In genomic region chr10:84597127-84597785, GRCm38 (mm10) we compare ENCODE assay signal across 14 mouse cellular contexts. TPM values are rescaled to one million over a fixed set of nuclear protein-coding genes. Genes with fewer than 3 reads are reported as not detected.
DNase-seq lines count a peak whose midpoint lies in the region; ATAC-seq and TF ChIP-seq lines count a peak whose summit lies in the region.
"Had no signal": no experiment of that assay in that cellular context is flagged by ENCODE, and none has a peak within 500 bp of the region (broad histone marks: within the 10 kb centered on the region; RNA-seq: fewer than 3 reads in every experiment).

No protein-coding gene starts in this region.

- peak; percentile 44; the same call in 1 of the 2 replicates for TF ChIP-seq EP300 in heart, postnatal 0 days (IDR thresholded peaks at IDR 0.05; ENCODE audit: low read depth)

- no peak overlapping the region for H3K9ac ChIP-seq in lung, embryonic 14.5 days
- H3K9ac ChIP-seq in heart, postnatal 0 days (replicated peaks; ENCODE audit: low read depth, low read length) = no peak overlapping the region
- H3K9ac ChIP-seq in forebrain, embryonic 14.5 days (ENCODE audit: low read length) = no peak overlapping the region
- H3K9ac ChIP-seq: hindbrain, embryonic 15.5 days; limb, embryonic 13.5 days had no signal

- ATAC-seq in lung, embryonic 14.5 days (ENCODE audit: insufficient read depth) = peak; percentile 60
- peak; percentile 88 for ATAC-seq in heart, postnatal 0 days (ENCODE audit: insufficient read depth, low read depth)
- ATAC-seq in forebrain, embryonic 14.5 days = no peak
- ATAC-seq: CD4-positive, CD25-positive, alpha-beta regulatory T cell, adult 4 months had no signal

- no peaks in the 10 kb centered on the region for H3K9me3 ChIP-seq in lung, embryonic 14.5 days (ENCODE audit: low read depth, low read length)
- no peaks in the 10 kb centered on the region for H3K9me3 ChIP-seq in heart, postnatal 0 days (replicated peaks; ENCODE audit: control insufficient read depth, low read length)
- no peaks in the 10 kb centered on the region for H3K9me3 ChIP-seq in forebrain, embryonic 14.5 days (replicated peaks; ENCODE audit: control insufficient read depth, low read length)
- H3K9me3 ChIP-seq: hindbrain, embryonic 15.5 days; limb, embryonic 13.5 days; midbrain, embryonic 10.5 days had no signal

- no peaks in the 10 kb centered on the region for H3K36me3 ChIP-seq in lung, embryonic 14.5 days (ENCODE audit: insufficient read depth)
- peaks cover 33% of the 10 kb centered on the region for H3K36me3 ChIP-seq in heart, postnatal 0 days (replicated peaks; ENCODE audit: control insufficient read depth, insufficient read depth, low read length)
- no peaks in the 10 kb centered on the region for H3K36me3 ChIP-seq in forebrain, embryonic 14.5 days (ENCODE audit: control insufficient read depth, insufficient read depth, low read length)
- H3K36me3 ChIP-seq: hindbrain, embryonic 15.5 days; midbrain, embryonic 10.5 days had no signal

- H3K4me3 ChIP-seq in lung, embryonic 14.5 days (ENCODE audit: low read depth, low read length) = no peak overlapping the region
- H3K4me3 ChIP-seq in heart, postnatal 0 days (ENCODE audit: low read depth, low read length) = no peak overlapping the region
- no peak overlapping the region for H3K4me3 ChIP-seq in forebrain, embryonic 14.5 days (ENCODE audit: low read depth, low read length)
- H3K4me3 ChIP-seq: hindbrain, embryonic 15.5 days; limb, embryonic 13.5 days; midbrain, embryonic 10.5 days had no signal

- H3K27ac ChIP-seq in lung, embryonic 14.5 days (ENCODE audit: low read depth) = peak overlapping the region; percentile 64; the same call in 1 of the 2 replicates
- H3K27ac ChIP-seq in heart, postnatal 0 days (ENCODE audit: low read depth) = peak overlapping the region; percentile 97
- H3K27ac ChIP-seq in forebrain, embryonic 14.5 days (ENCODE audit: low read depth, low read length) = no peak overlapping the region
- H3K27ac ChIP-seq: hindbrain, embryonic 15.5 days; limb, embryonic 13.5 days; midbrain, embryonic 10.5 days had no signal

- H3K27me3 ChIP-seq in lung, embryonic 14.5 days (ENCODE audit: insufficient read depth, low read length) = no peaks in the 10 kb centered on the region
- H3K27me3 ChIP-seq in heart, postnatal 0 days (ENCODE audit: control insufficient read depth, insufficient read depth, low read length) = no peaks in the 10 kb centered on the region
- no peaks in the 10 kb centered on the region for H3K27me3 ChIP-seq in forebrain, embryonic 14.5 days (replicated peaks; ENCODE audit: control insufficient read depth, insufficient read depth, low read length)
- H3K27me3 ChIP-seq: hindbrain, embryonic 15.5 days; limb, embryonic 13.5 days had no signal

- TF ChIP-seq CTCF in lung, embryonic 14.5 days (IDR thresholded peaks at IDR 0.05; ENCODE audit: low read depth) = no peak
- no peak for TF ChIP-seq CTCF in heart, postnatal 0 days (IDR thresholded peaks at IDR 0.05; ENCODE audit: low read depth)

- H3K4me1 ChIP-seq in lung, embryonic 14.5 days (ENCODE audit: insufficient read depth) = peaks cover 8% of the 10 kb centered on the region; the same call in 1 of the 2 replicates
- peaks cover 12% of the 10 kb centered on the region for H3K4me1 ChIP-seq in heart, postnatal 0 days (ENCODE audit: control insufficient read depth, insufficient read depth)
- H3K4me1 ChIP-seq in forebrain, embryonic 14.5 days (ENCODE audit: control insufficient read depth, insufficient read depth, low read length) = no peaks in the 10 kb centered on the region
- H3K4me1 ChIP-seq: hindbrain, embryonic 15.5 days; limb, embryonic 13.5 days; midbrain, embryonic 10.5 days had no signal

- DNase-seq in cerebellum, adult 9-11 months = peak; percentile 27
- no peak for DNase-seq in cerebellum, postnatal 4 days (ENCODE audit: low spot score in 2 of 2)
- peak; percentile 88 for DNase-seq in lung, embryonic 14.5 days
- no peak for DNase-seq in lung, adult 18-20 months
- DNase-seq in heart, postnatal 0 days (ENCODE audit: low spot score) = peak; percentile 95
- peak; percentile 67 for DNase-seq in lung, postnatal 36 days
- DNase-seq in thymus, postnatal 10 days (ENCODE audit: low spot score in 2 of 2) = no peak
- no peak for DNase-seq in forebrain, embryonic 14.5 days (ENCODE audit: low spot score)
- DNase-seq: cerebellum, adult 18-20 months; right cerebral cortex, postnatal 14 days had no signal

- H3K4me2 ChIP-seq in lung, embryonic 14.5 days = no peak overlapping the region
- H3K4me2 ChIP-seq in heart, postnatal 0 days (ENCODE audit: low read depth, low read length) = 0 out of 2 replicates have a peak overlapping the region, but pooled peaks have one; percentile 10
- H3K4me2 ChIP-seq in forebrain, embryonic 14.5 days (ENCODE audit: low read length) = no peak overlapping the region
- H3K4me2 ChIP-seq: hindbrain, embryonic 15.5 days; limb, embryonic 13.5 days had no signal

- WGBS in lung, embryonic 14.5 days = 21% methylated on average over 3 of the region's 3 CpGs
- 3% methylated on average over 3 of the region's 3 CpGs for WGBS in heart, postnatal 0 days
- 71% methylated on average over 3 of the region's 3 CpGs for WGBS in forebrain, embryonic 14.5 days

RNA-seq across cellular contexts. Expression of gene Tcp11l2, which starts 20.8 kb away (rescaled TPM):
- polyA plus RNA-seq in lung, embryonic 14.5 days (2014; fragmentation: Nextera tagmentation; extraction: Ambion mirVana) = 15.1 and 17.4 TPM in 2 replicates
- 36.9 and 52.4 TPM in 2 replicates for total RNA-seq in heart, postnatal 0 days (2014; rRNA removed; ENCODE audit: low replicate concordance)
- polyA plus RNA-seq in heart, postnatal 0 days (2015; fragmentation: Nextera tagmentation; extraction: Ambion mirVana) = 57.3 and 63.4 TPM in 2 replicates
- polyA plus RNA-seq in forebrain, embryonic 14.5 days (2014; fragmentation: Nextera tagmentation; extraction: Ambion mirVana) = 25.1 and 33.3 TPM in 2 replicates

RNA-seq across cellular contexts. Expression of gene Polr3b, which starts 24.8 kb away (rescaled TPM):
- 15.7 and 16.4 TPM in 2 replicates for polyA plus RNA-seq in lung, embryonic 14.5 days (2014; fragmentation: Nextera tagmentation; extraction: Ambion mirVana)
- total RNA-seq in heart, postnatal 0 days (2014; rRNA removed; ENCODE audit: low replicate concordance) = 7.7 and 8.2 TPM in 2 replicates
- polyA plus RNA-seq in heart, postnatal 0 days (2015; fragmentation: Nextera tagmentation; extraction: Ambion mirVana) = 4.8 and 5.2 TPM in 2 replicates
- polyA plus RNA-seq in forebrain, embryonic 14.5 days (2014; fragmentation: Nextera tagmentation; extraction: Ambion mirVana) = 12.6 and 14.7 TPM in 2 replicates

Comparison
In these comparisons a context has a peak if more than half of its experiments do, and no peak if none do; other contexts are left out.
1. DNase-seq: peak in cerebellum, adult 9-11 months (single experiment), lung, embryonic 14.5 days (single experiment), heart, postnatal 0 days (single experiment) and lung, postnatal 36 days (single experiment); none in cerebellum, postnatal 4 days (0 of 2), lung, adult 18-20 months (0 of 2), thymus, postnatal 10 days (0 of 2) and forebrain, embryonic 14.5 days (single experiment).